Mouse (Mus musculus) ES-Bruce4 (cell line): Measurements from ENCODE around the gene Sox5.

Experiments used
- CTCF ChIP-seq: IDR thresholded peaks from one replicate; pipeline ENCODE4 v1.8.1; 2011; ENCODE audit warnings: low read depth, low read length
- POLR2A ChIP-seq: IDR thresholded peaks from one replicate; pipeline ENCODE4 v1.8.1; 2011; ENCODE audit warnings: low read length; ENCODE audit not compliant: insufficient read depth

DNA sequence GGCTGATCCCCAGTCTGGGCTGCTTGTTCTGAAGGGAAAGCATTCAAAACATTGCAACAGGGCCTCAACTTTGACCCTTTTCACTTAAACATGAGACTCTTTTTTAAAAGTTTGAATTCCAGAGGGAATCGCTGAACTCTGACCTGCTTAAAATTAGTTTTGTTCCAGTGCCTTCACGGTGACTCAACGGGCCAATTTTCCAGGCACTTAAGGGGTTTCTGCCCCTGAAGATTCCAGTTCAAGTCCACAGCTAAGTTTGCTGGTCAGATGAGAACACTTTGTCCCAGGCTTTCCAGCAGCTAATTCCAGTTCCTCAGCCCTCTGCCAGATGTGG, 27.8 kb downstream of the Sox5 start:
- TF ChIP-seq CTCF (no peak), POLR2A (no peak)
